16 mouse cellular contexts compared by ENCODE assay signal in the genomic region with DNA sequence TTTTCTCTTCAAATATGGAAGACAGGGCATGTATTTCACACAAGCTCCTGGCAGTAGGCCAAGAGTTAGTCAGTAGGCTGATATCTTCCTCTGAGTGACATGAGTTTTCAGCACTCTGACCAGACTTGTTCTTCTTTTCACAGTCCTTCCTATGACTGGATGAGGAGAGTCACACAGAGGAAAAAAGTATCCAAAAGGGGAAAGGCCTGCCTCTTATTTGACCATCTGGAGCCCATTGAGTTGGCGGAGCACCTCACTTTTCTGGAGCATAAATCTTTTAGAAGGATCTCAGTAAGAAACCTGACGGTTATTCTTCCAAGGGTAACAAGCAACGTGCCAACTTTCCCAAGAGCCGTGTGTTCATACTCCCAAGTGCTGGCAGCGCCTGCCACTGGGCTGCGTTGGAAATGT. TPM values are rescaled to one million over a fixed set of nuclear protein-coding genes. Genes with fewer than 3 reads are reported as not detected.
DNase-seq lines count a peak whose midpoint lies in the region; ATAC-seq and TF ChIP-seq lines count a peak whose summit lies in the region.
"Had no signal": no experiment of that assay in that cellular context is flagged by ENCODE, and none has a peak within 500 bp of the region (broad histone marks: within the 10 kb centered on the region; RNA-seq: fewer than 3 reads in every experiment).

No protein-coding gene starts in this region.

- TF ChIP-seq CTCF in forebrain, postnatal 0 days (IDR thresholded peaks at IDR 0.05; ENCODE audit: low read depth) = no peak

- H3K4me1 ChIP-seq in forebrain, postnatal 0 days (ENCODE audit: insufficient read depth) = no peaks in the 10 kb centered on the region
- no peaks in the 10 kb centered on the region for H3K4me1 ChIP-seq in forebrain, embryonic 12.5 days
- H3K4me1 ChIP-seq: forebrain, embryonic 10.5 days; liver, embryonic 12.5 days; midbrain, embryonic 12.5 days had no signal

- H3K36me3 ChIP-seq in forebrain, postnatal 0 days (ENCODE audit: insufficient read depth) = no peaks in the 10 kb centered on the region
- no peaks in the 10 kb centered on the region for H3K36me3 ChIP-seq in forebrain, embryonic 12.5 days (replicated peaks)
- H3K36me3 ChIP-seq: forebrain, embryonic 10.5 days; liver, embryonic 12.5 days; midbrain, embryonic 12.5 days had no signal

- no peak for ATAC-seq in forebrain, postnatal 0 days
- no peak for ATAC-seq in forebrain, embryonic 12.5 days (ENCODE audit: low FRiP score)
- ATAC-seq: CD4-positive, CD25-positive, alpha-beta regulatory T cell, adult 4 months; liver, embryonic 12.5 days had no signal

- no peaks in the 10 kb centered on the region for H3K9me3 ChIP-seq in forebrain, postnatal 0 days (ENCODE audit: low read length)
- no peaks in the 10 kb centered on the region for H3K9me3 ChIP-seq in forebrain, embryonic 12.5 days
- H3K9me3 ChIP-seq: forebrain, embryonic 10.5 days; liver, embryonic 12.5 days; midbrain, embryonic 12.5 days had no signal

- H3K4me2 ChIP-seq in forebrain, postnatal 0 days (ENCODE audit: low read depth) = no peak overlapping the region
- H3K4me2 ChIP-seq in forebrain, embryonic 12.5 days = no peak overlapping the region
- H3K4me2 ChIP-seq: liver, embryonic 12.5 days; midbrain, embryonic 12.5 days had no signal

- intact Hi-C loops in left cerebral cortex, postnatal 14 days (cut with DNase I) = no loop called here
- intact Hi-C loops in heart, postnatal 10 days (cut with DNase I) = no loop called here

- 49% methylated on average over 6 of the region's 6 CpGs for WGBS in forebrain, postnatal 0 days
- WGBS in forebrain, embryonic 12.5 days = 93% methylated on average over 6 of the region's 6 CpGs

- H3K9ac ChIP-seq in forebrain, postnatal 0 days = no peak overlapping the region
- no peak overlapping the region for H3K9ac ChIP-seq in forebrain, embryonic 12.5 days
- H3K9ac ChIP-seq: liver, embryonic 12.5 days; midbrain, embryonic 12.5 days had no signal

- no peak overlapping the region for H3K27ac ChIP-seq in forebrain, postnatal 0 days (ENCODE audit: low read depth, low read length)
- H3K27ac ChIP-seq in forebrain, embryonic 12.5 days = no peak overlapping the region
- H3K27ac ChIP-seq: forebrain, embryonic 10.5 days; liver, embryonic 12.5 days; midbrain, embryonic 12.5 days had no signal

- H3K4me3 ChIP-seq in forebrain, postnatal 0 days (ENCODE audit: low read depth, low read length) = no peak overlapping the region
- no peak overlapping the region for H3K4me3 ChIP-seq in forebrain, embryonic 12.5 days (replicated peaks)
- H3K4me3 ChIP-seq: forebrain, embryonic 10.5 days; liver, embryonic 12.5 days; midbrain, embryonic 12.5 days had no signal

- DNase-seq in forebrain, postnatal 0 days = peak; percentile 21
- DNase-seq in left cerebral cortex, adult 18-20 months (ENCODE audit: low spot score in 2 of 2) = peak; percentile 20 to 30
- no peak for DNase-seq in left cerebral cortex, postnatal 14 days (ENCODE audit: low spot score in 2 of 2)
- peak; percentile 92 for DNase-seq in adipocyte (ENCODE audit: low spot score)
- peak; percentile 44 to 47 for DNase-seq in heart, postnatal 10 days
- no peak for DNase-seq in kidney, adult 8-10 months
- DNase-seq in ovary, postnatal 36 days (ENCODE audit: low spot score) = no peak
- DNase-seq: adrenal gland, adult 2 months; cerebellum, adult 11 months; kidney, postnatal 10 days; lung, postnatal 10 days had no signal

- no peaks in the 10 kb centered on the region for H3K27me3 ChIP-seq in forebrain, postnatal 0 days (ENCODE audit: insufficient read depth, low read length)
- no peaks in the 10 kb centered on the region for H3K27me3 ChIP-seq in forebrain, embryonic 12.5 days
- H3K27me3 ChIP-seq: liver, embryonic 12.5 days; midbrain, embryonic 12.5 days had no signal

RNA-seq across cellular contexts. Expression of a gene that starts 53.5 kb away (rescaled TPM):
- 16.4 and 16.7 TPM in 2 replicates for total RNA-seq in forebrain, postnatal 0 days (2014; rRNA removed)
- polyA plus RNA-seq in forebrain, postnatal 0 days (2015; fragmentation: Nextera tagmentation; extraction: Ambion mirVana) = 22.8 and 26.3 TPM in 2 replicates
- polyA plus RNA-seq in forebrain, embryonic 12.5 days (2016; fragmentation: Nextera tagmentation; extraction: Ambion mirVana) = 29.0 and 35.7 TPM in 2 replicates
- 10 to 100 TPM; 41.8 to 42.4 TPM for total RNA-seq in left cerebral cortex, adult 18-20 months (2021)
- 10 to 100 TPM; 49.2 to 54.7 TPM for total RNA-seq in left cerebral cortex, postnatal 14 days (2021)
- 10 to 100 TPM; 35.9 to 38.4 TPM for total RNA-seq in heart, postnatal 10 days (2021)

Comparison
In these comparisons a context has a peak if more than half of its experiments do, and no peak if none do; other contexts are left out.
1. DNase-seq: peak in forebrain, postnatal 0 days (single experiment), left cerebral cortex, adult 18-20 months (2 of 2), adipocyte (single experiment) and heart, postnatal 10 days (2 of 2); none in left cerebral cortex, postnatal 14 days (0 of 2), kidney, adult 8-10 months (0 of 2) and ovary, postnatal 36 days (single experiment).